Comparison of ENCODE assay signal across 7 mouse cellular contexts in genomic region chr2:70126783-70127182, GRCm38 (mm10).
DNase-seq lines count a peak whose midpoint lies in the region; ATAC-seq and TF ChIP-seq lines count a peak whose summit lies in the region.

No protein-coding gene starts in this region.

- H3K9me3 ChIP-seq in intestine, embryonic 15.5 days: no peaks in the 10 kb centered on the region
- H3K9me3 ChIP-seq in midbrain, embryonic 14.5 days (ENCODE audit: control insufficient read depth, low read length): no peaks in the 10 kb centered on the region

- DNase-seq in gastrocnemius, postnatal 36 days: peak; percentile 19 to 39
- peak; percentile 94 to 96 for DNase-seq in left cerebral cortex, postnatal 14 days (ENCODE audit: low spot score in 2 of 2)
- peak; percentile 98 for DNase-seq in midbrain, embryonic 14.5 days
- DNase-seq in spleen, adult 12 weeks (ENCODE audit: low spot score): peak; percentile 23

- H3K36me3 ChIP-seq in intestine, embryonic 15.5 days: no peaks in the 10 kb centered on the region
- H3K36me3 ChIP-seq in midbrain, embryonic 14.5 days (ENCODE audit: control insufficient read depth, insufficient read depth, low read length): no peaks in the 10 kb centered on the region

- H3K27me3 ChIP-seq in intestine, embryonic 15.5 days (replicated peaks): peaks cover 10% of the 10 kb centered on the region
- no peaks in the 10 kb centered on the region for H3K27me3 ChIP-seq in midbrain, embryonic 14.5 days (ENCODE audit: control insufficient read depth, insufficient read depth, low read length)

- intact Hi-C loops in gastrocnemius, postnatal 36 days (cut with DNase I): loop anchor here (5.0 kb wide), 1 partner anchor 431 kb away; no protein-coding TSS in a partner anchor
- intact Hi-C loops in left cerebral cortex, postnatal 14 days (cut with DNase I): loop anchor here (1.0 to 5.0 kb wide), 2 partner anchors 91 to 432 kb away; no protein-coding TSS in a partner anchor

- H3K4me1 ChIP-seq in cortical plate, adult 2 months (ENCODE audit: control insufficient read depth, insufficient read depth, low read length): peaks cover 10% of the 10 kb centered on the region
- H3K4me1 ChIP-seq in intestine, embryonic 15.5 days (replicated peaks): no peaks in the 10 kb centered on the region
- H3K4me1 ChIP-seq in midbrain, embryonic 14.5 days (ENCODE audit: control insufficient read depth, insufficient read depth, low read length): peaks cover 14% of the 10 kb centered on the region

- no peak overlapping the region for H3K9ac ChIP-seq in intestine, embryonic 15.5 days
- no peak overlapping the region; the same call in 1 of the 2 replicates for H3K9ac ChIP-seq in midbrain, embryonic 14.5 days (replicated peaks; ENCODE audit: low read length)

- H3K4me3 ChIP-seq in cortical plate, adult 2 months (ENCODE audit: insufficient read depth, low read length): no peak overlapping the region
- H3K4me3 ChIP-seq in intestine, embryonic 15.5 days (replicated peaks): no peak overlapping the region
- no peak overlapping the region for H3K4me3 ChIP-seq in midbrain, embryonic 14.5 days (replicated peaks; ENCODE audit: low read depth, low read length)

- ATAC-seq in activated CD4-positive, CD25-positive, alpha-beta regulatory T cell, adult 4 months: peak; percentile 69
- ATAC-seq in intestine, embryonic 15.5 days: 0 out of 2 replicates have a peak, but pooled peaks have one; percentile 15
- ATAC-seq in midbrain, embryonic 14.5 days (ENCODE audit: low FRiP score, low TSS enrichment): peak; percentile 89

- no peak for TF ChIP-seq POLR2A in cortical plate, adult 2 months (IDR thresholded peaks at IDR 0.05; ENCODE audit: extremely low read depth, insufficient read depth, low read length)

- peak overlapping the region; percentile 34; the same call in 1 of the 2 replicates for H3K4me2 ChIP-seq in intestine, embryonic 15.5 days (replicated peaks)
- H3K4me2 ChIP-seq in midbrain, embryonic 14.5 days (ENCODE audit: low read length): peak overlapping the region; percentile 49

- TF ChIP-seq CTCF in cortical plate, adult 2 months (IDR thresholded peaks at IDR 0.05; ENCODE audit: extremely low read depth, insufficient read depth, low read length): peak; percentile 96

- 1% methylated on average over 13 of the region's 13 CpGs for WGBS in intestine, embryonic 15.5 days
- 1% methylated on average over 13 of the region's 13 CpGs for WGBS in midbrain, embryonic 14.5 days

- H3K27ac ChIP-seq in cortical plate, adult 2 months (ENCODE audit: insufficient read depth, low read length): no peak overlapping the region
- no peak overlapping the region for H3K27ac ChIP-seq in intestine, embryonic 15.5 days
- H3K27ac ChIP-seq in midbrain, embryonic 14.5 days (replicated peaks; ENCODE audit: low read depth, low read length): peak overlapping the region; percentile 71

Comparison
In these comparisons a context has a peak if more than half of its experiments do, and no peak if none do; other contexts are left out.
1. ATAC-seq: peak in every context shown above with its lines; median percentile 89 in midbrain, embryonic 14.5 days; 69 in activated CD4-positive, CD25-positive, alpha-beta regulatory T cell, adult 4 months; 15 in intestine, embryonic 15.5 days.
2. DNase-seq: peak in every context shown above with its lines; median percentile 98 in midbrain, embryonic 14.5 days; 95 in left cerebral cortex, postnatal 14 days; 29 in gastrocnemius, postnatal 36 days; 23 in spleen, adult 12 weeks.